Mouse (Mus musculus) midbrain, postnatal 0 days (tissue): ENCODE measurements at regions not wholly inside any gene's neighbourhood (a gene's known extent, or its start where the extent isn't known, plus 50 kb on each side); places are given as distances from the start of the nearest gene placed in this dataset.

Experiments
- ATAC-seq: fragments of 200-750 bp; cut with Nextera tagmentation; 2 replicates; pipeline ENCODE4 v1.8.0; 2017; ENCODE audit warnings: moderate number of reproducible peaks, mild to moderate bottlenecking, moderate TSS enrichment, moderate library complexity; ENCODE audit not compliant: low FRiP score
- DNase-seq: peaks from one replicate; pipeline ENCODE4 v3.0.0-alpha.2; 2015; ENCODE audit warnings: low spot score
- H3K27ac ChIP-seq: fragments of 300-500 bp; sonication (generic); 2 replicates; pipeline ENCODE4 v1.5.1; 2014; ENCODE audit warnings: low read depth, mild to moderate bottlenecking, low read length, mixed read lengths
- H3K27me3 ChIP-seq: fragments of 300-500 bp; sonication (generic); 2 replicates; pipeline ENCODE4 v1.6.1; 2014; ENCODE audit warnings: low read length, control low read depth, mixed read lengths; ENCODE audit not compliant: insufficient read depth
- H3K36me3 ChIP-seq: fragments of 300-500 bp; sonication (generic); 2 replicates; pipeline ENCODE4 v1.6.1; 2014; ENCODE audit warnings: low read length, control low read depth, mixed read lengths; ENCODE audit not compliant: insufficient read depth
- H3K4me1 ChIP-seq: fragments of 300-500 bp; sonication (generic); 2 replicates; pipeline ENCODE4 v1.6.1; 2014; ENCODE audit warnings: mild to moderate bottlenecking, control low read depth, antibody characterized with exemption, low read length, mixed read lengths; ENCODE audit not compliant: insufficient read depth
- H3K4me2 ChIP-seq: fragments of 300-500 bp; sonication (generic); 2 replicates; pipeline ENCODE4 v1.6.1; 2014; ENCODE audit warnings: low read depth, mild to moderate bottlenecking, low read length, mixed read lengths; ENCODE audit not compliant: poor library complexity, severe bottlenecking
- H3K4me3 ChIP-seq: fragments of 300-500 bp; sonication (generic); 2 replicates; pipeline ENCODE4 v1.5.1; 2014; ENCODE audit warnings: low read depth, mild to moderate bottlenecking, low read length, moderate library complexity
- H3K9ac ChIP-seq: fragments of 300-500 bp; sonication (generic); replicated peaks from 2 replicates; pipeline ENCODE4 v1.6.1; 2014; ENCODE audit warnings: mild to moderate bottlenecking, low read length, moderate library complexity, mixed read lengths; ENCODE audit not compliant: poor library complexity, severe bottlenecking
- H3K9me3 ChIP-seq: fragments of 300-500 bp; sonication (generic); 2 replicates; pipeline ENCODE4 v1.6.1; 2016; ENCODE audit warnings: low read length, control low read depth
- CTCF ChIP-seq: IDR thresholded peaks from 2 replicates; pipeline ENCODE4 v1.5.1; 2016; ENCODE audit warnings: antibody characterized with exemption, mild to moderate bottlenecking
- WGBS: fragments of 180-500 bp; shearing (Covaris S2); extraction: QIAGEN DNeasy Blood & Tissue Kit; methylation state at CpG from one replicate; pipeline ENCODE4 v1.1.7; 2014; 5-methylcytosine and 5-hydroxymethylcytosine counted together

DNA sequence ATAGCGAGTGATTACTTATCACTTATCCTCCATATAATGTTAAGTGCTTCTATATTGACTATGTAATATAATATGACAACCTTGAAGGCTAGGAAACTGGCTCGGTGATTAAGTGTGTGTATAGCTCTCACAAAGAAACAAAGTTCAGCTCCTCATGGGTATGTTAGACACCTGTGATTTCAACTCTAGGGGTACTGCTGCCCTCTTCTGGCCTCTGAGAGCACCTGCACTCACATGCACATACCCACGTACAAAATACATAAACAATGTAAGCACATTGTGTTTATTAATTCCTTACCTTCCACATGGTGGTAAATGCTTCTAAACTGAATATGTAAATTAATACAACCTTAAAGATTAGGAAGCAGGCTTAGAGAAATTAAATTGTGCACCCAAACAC, 298.6 kb upstream of the Auts2 start:
- no peak overlapping the region for H3K9ac ChIP-seq
- no peaks in the 10 kb centered on the region for H3K9me3 ChIP-seq
- H3K36me3 ChIP-seq, result no peaks in the 10 kb centered on the region
- 93% methylated on average over 3 of the region's 3 CpGs for WGBS
- no peak overlapping the region for H3K4me3 ChIP-seq
- TF ChIP-seq CTCF, result peak; percentile 28; the same call in 1 of the 2 replicates
- H3K4me1 ChIP-seq, result no peaks in the 10 kb centered on the region
- no peaks in the 10 kb centered on the region for H3K27me3 ChIP-seq
- ATAC-seq, result no peak
- no peak for DNase-seq
- no peak overlapping the region for H3K4me2 ChIP-seq
- no peak overlapping the region for H3K27ac ChIP-seq

DNA sequence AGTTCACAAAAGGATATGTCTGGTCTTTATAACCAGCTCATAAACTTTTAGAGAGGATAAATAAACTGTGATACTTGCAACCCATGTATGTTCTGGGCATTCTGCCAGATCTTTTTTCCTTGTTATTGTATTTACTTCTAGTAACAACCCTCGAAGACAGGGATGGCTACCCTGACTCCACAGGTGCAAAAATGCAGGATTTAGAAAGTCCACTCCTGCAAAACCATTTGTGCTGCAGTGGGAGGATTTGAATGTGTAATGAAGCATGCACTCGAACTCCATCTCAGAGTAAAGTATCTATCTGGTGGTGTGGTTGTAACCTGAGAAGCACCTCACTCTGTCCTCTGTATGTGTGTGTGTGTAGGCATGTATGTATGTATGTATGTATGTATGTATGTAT, 294.3 kb upstream of the Auts2 start:
- H3K9ac ChIP-seq, result no peak overlapping the region
- WGBS, result 36% methylated on average over 2 of the region's 2 CpGs
- no peaks in the 10 kb centered on the region for H3K36me3 ChIP-seq
- no peak for ATAC-seq
- H3K27ac ChIP-seq, result no peak overlapping the region
- H3K4me1 ChIP-seq, result no peaks in the 10 kb centered on the region
- H3K27me3 ChIP-seq, result no peaks in the 10 kb centered on the region
- DNase-seq, result peak; percentile 21
- H3K4me2 ChIP-seq, result no peak overlapping the region
- H3K9me3 ChIP-seq, result no peaks in the 10 kb centered on the region
- no peak overlapping the region for H3K4me3 ChIP-seq
- no peak for TF ChIP-seq CTCF

DNA sequence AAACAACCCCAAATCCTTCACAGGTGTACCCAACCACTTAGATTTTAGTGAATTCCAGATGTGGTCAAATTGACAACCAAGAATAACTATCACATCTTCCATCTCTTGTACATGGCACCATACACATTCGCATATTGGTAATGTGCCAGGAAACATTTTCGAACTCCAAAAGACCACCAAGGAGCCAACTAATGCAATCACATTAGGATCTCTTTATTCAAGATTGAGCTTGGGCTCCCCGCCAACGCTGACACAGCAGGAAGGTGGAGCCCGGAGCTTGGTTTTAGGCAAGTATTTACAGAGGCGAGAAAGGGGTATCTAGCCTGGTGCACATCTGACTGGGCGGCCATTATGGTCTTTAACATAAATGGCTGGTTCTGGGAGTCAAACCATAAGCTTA, 285.8 kb upstream of the Auts2 start:
- 69% methylated on average over 7 of the region's 7 CpGs for WGBS
- no peaks in the 10 kb centered on the region for H3K4me1 ChIP-seq
- H3K27ac ChIP-seq, result no peak overlapping the region
- no peaks in the 10 kb centered on the region for H3K9me3 ChIP-seq
- no peak for DNase-seq
- H3K4me2 ChIP-seq, result no peak overlapping the region
- H3K4me3 ChIP-seq, result no peak overlapping the region
- no peak for TF ChIP-seq CTCF
- H3K36me3 ChIP-seq, result no peaks in the 10 kb centered on the region
- no peak for ATAC-seq
- H3K27me3 ChIP-seq, result no peaks in the 10 kb centered on the region
- no peak overlapping the region for H3K9ac ChIP-seq

DNA sequence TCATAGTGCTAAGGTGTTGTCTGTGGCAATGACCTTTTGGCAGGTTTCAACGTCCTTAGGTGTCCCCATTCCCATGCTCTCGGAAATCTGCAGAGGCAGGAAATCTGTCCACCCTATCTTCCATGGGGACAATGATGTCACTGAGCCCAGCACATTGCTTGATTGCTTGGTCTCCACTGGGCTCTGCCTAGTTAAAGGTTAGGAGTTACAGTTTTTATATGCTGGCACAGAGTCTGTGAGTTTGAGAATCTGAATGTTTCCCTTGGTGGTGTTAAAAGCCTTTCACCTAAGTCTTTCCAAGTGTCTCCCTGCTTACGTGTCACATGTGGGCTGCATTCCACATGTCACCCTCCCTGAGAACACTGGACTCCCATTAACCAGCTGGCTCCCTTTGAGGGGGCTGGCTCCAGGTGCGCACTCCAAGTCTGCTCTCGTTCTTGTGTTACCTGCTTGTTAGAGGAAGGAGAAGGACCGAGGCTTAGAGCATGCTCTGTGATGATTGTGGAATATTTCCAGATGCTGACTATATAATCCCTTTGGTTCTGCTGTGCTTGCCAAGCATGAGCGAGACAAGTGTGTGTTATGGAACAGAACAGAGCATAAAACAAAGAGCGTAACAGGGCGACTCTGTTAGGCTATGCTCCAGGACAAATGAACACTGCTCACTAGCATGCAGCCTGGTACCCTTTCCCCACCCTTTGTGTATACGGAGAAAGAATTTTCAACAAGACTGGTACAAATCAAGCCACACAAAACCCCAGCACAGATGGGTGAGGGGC, 284.6 kb upstream of the Auts2 start:
- Histone ChIP-seq H3K9ac (no peak overlapping the region), H3K27me3 (no peaks in the 10 kb centered on the region), H3K27ac (no peak overlapping the region), H3K4me2 (no peak overlapping the region), H3K36me3 (no peaks in the 10 kb centered on the region), H3K4me3 (no peak overlapping the region), H3K9me3 (no peaks in the 10 kb centered on the region), H3K4me1 (no peaks in the 10 kb centered on the region)
- 61% methylated on average over 10 of the region's 10 CpGs for WGBS
- TF ChIP-seq CTCF, result no peak
- no peak for ATAC-seq
- peak; percentile 35 for DNase-seq

DNA sequence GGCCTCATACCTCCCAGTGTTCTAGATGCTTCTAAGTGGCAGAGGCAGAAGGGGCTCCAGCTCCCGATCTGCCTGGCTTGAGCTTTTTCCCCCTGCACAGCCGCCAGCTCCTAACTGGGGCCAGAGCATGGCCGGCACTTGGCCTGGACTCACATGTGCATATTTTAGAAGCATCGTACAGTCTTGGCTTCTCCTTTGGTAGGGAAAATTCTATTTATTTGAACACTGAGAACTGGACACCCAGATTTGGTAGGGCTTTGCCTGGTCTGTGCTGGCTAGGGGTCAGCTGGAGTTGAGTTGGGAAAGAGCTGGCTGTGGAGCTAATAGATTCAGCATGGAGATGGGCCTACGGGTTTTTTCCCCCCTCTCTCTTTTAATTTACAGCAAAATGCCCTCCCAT, 282.9 kb upstream of the Auts2 start:
- ATAC-seq (no peak), DNase-seq (no peak)
- Histone ChIP-seq H3K9ac (no peak overlapping the region), H3K4me2 (no peak overlapping the region), H3K27me3 (no peaks in the 10 kb centered on the region), H3K4me3 (no peak overlapping the region), H3K9me3 (no peaks in the 10 kb centered on the region), H3K4me1 (no peaks in the 10 kb centered on the region), H3K36me3 (no peaks in the 10 kb centered on the region), H3K27ac (no peak overlapping the region)
- 89% methylated on average over 5 of the region's 5 CpGs for WGBS
- TF ChIP-seq CTCF, result no peak

DNA sequence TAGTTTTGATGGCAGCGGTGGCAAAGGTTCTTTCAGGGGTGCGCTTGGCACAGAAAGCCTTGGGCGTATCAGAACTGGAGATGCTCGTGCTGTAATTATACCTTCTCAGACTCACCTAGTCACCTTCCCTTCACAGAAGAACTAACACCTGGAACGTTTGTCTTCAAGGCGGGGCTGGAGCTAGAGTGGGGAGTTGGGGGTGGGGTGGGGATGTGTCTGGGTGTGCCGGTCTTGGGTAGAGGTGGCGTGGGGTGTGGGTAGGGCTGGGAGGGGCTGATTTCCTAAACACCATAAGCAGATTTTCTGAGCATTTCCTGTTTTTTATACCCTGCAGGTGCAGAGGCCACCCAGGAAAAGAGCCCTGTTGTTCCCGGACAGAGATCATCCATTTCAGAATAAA, 274.5 kb upstream of the Auts2 start:
- WGBS, result 86% methylated on average over 9 of the region's 9 CpGs
- H3K27me3 ChIP-seq, result no peaks in the 10 kb centered on the region
- TF ChIP-seq CTCF, result no peak

More for the DNA sequence above, 274.5 kb upstream of the Auts2 start:
- no peak for DNase-seq
- Histone ChIP-seq H3K4me1 (no peaks in the 10 kb centered on the region), H3K9ac (no peak overlapping the region), H3K4me2 (no peak overlapping the region), H3K36me3 (no peaks in the 10 kb centered on the region), H3K27ac (no peak overlapping the region), H3K9me3 (no peaks in the 10 kb centered on the region), H3K4me3 (no peak overlapping the region)
- ATAC-seq, result no peak
